Comparison of ENCODE assay signal across 23 mouse cellular contexts in genomic region chr10:8686219-8686618, GRCm38 (mm10).
DNase-seq lines count a peak whose midpoint lies in the region; ATAC-seq and TF ChIP-seq lines count a peak whose summit lies in the region.
"Had no signal": no experiment of that assay in that cellular context is flagged by ENCODE, and none has a peak within 500 bp of the region (broad histone marks: within the 10 kb centered on the region; RNA-seq: fewer than 3 reads in every experiment).

No protein-coding gene starts in this region.

- H3K27me3 ChIP-seq in intestine, embryonic 14.5 days (replicated peaks; ENCODE audit: control insufficient read depth, insufficient read depth, low read length): no peaks in the 10 kb centered on the region
- no peaks in the 10 kb centered on the region for H3K27me3 ChIP-seq in intestine, embryonic 16.5 days (replicated peaks; ENCODE audit: control insufficient read depth, insufficient read depth, low read length)
- H3K27me3 ChIP-seq in liver, postnatal 0 days (ENCODE audit: insufficient read depth, low read length): no peaks in the 10 kb centered on the region
- no peaks in the 10 kb centered on the region for H3K27me3 ChIP-seq in liver, embryonic 12.5 days (replicated peaks)
- H3K27me3 ChIP-seq: embryonic facial prominence, embryonic 13.5 days; forebrain, embryonic 12.5 days; hindbrain, embryonic 12.5 days; limb, embryonic 15.5 days; midbrain, embryonic 12.5 days had no signal

- H3K9me3 ChIP-seq in intestine, embryonic 14.5 days (ENCODE audit: control insufficient read depth, low read length): no peaks in the 10 kb centered on the region
- H3K9me3 ChIP-seq in intestine, embryonic 16.5 days (ENCODE audit: control insufficient read depth, low read length): 0 out of 2 replicates have a peak, but pooled peaks cover 4% of the 10 kb centered on the region
- H3K9me3 ChIP-seq in liver, postnatal 0 days (ENCODE audit: low read length): no peaks in the 10 kb centered on the region; the same call in 1 of the 2 replicates
- H3K9me3 ChIP-seq in liver, embryonic 12.5 days (replicated peaks): 0 out of 2 replicates have a peak, but pooled peaks cover 4% of the 10 kb centered on the region
- H3K9me3 ChIP-seq in ES-E14 (ENCODE audit: control insufficient read depth, insufficient read depth, low read depth, low read length): no peaks in the 10 kb centered on the region
- H3K9me3 ChIP-seq: hindbrain, embryonic 12.5 days; limb, embryonic 15.5 days; midbrain, embryonic 12.5 days had no signal

- no peak overlapping the region for H3K4me3 ChIP-seq in intestine, embryonic 14.5 days (ENCODE audit: low read depth, low read length)
- no peak overlapping the region for H3K4me3 ChIP-seq in intestine, embryonic 16.5 days (ENCODE audit: low read length)
- H3K4me3 ChIP-seq in liver, postnatal 0 days (ENCODE audit: low read depth, low read length): no peak overlapping the region
- no peak overlapping the region for H3K4me3 ChIP-seq in liver, embryonic 12.5 days
- no peak overlapping the region for H3K4me3 ChIP-seq in ES-E14 (ENCODE audit: insufficient read depth in 1 of 2, low read depth in 1 of 2, low read length in 2 of 2, poor library complexity in 1 of 2, severe bottlenecking in 1 of 2)
- no peak overlapping the region for H3K4me3 ChIP-seq in lung, adult 2 months (replicated peaks; ENCODE audit: extremely low read depth, low read depth, low read length)
- H3K4me3 ChIP-seq: embryonic facial prominence, embryonic 13.5 days; erythroblast, embryonic 14.5 days; forebrain, embryonic 12.5 days; hindbrain, embryonic 12.5 days; limb, embryonic 15.5 days; midbrain, embryonic 12.5 days had no signal

- H3K4me1 ChIP-seq in intestine, embryonic 14.5 days (replicated peaks; ENCODE audit: control insufficient read depth, insufficient read depth, low read length): no peaks in the 10 kb centered on the region
- H3K4me1 ChIP-seq in intestine, embryonic 16.5 days (ENCODE audit: control insufficient read depth, insufficient read depth, low read length): no peaks in the 10 kb centered on the region
- no peaks in the 10 kb centered on the region for H3K4me1 ChIP-seq in liver, postnatal 0 days (ENCODE audit: insufficient read depth)
- no peaks in the 10 kb centered on the region for H3K4me1 ChIP-seq in liver, embryonic 12.5 days
- H3K4me1 ChIP-seq in ES-E14 (ENCODE audit: control insufficient read depth in 2 of 2, insufficient read depth in 2 of 2, low read length in 2 of 2, poor library complexity in 1 of 2): no peaks in the 10 kb centered on the region
- H3K4me1 ChIP-seq in lung, adult 2 months (ENCODE audit: control insufficient read depth, insufficient read depth, low read length): no peaks in the 10 kb centered on the region
- H3K4me1 ChIP-seq: embryonic facial prominence, embryonic 13.5 days; forebrain, embryonic 12.5 days; hindbrain, embryonic 12.5 days; limb, embryonic 15.5 days; midbrain, embryonic 12.5 days had no signal

- no peak for TF ChIP-seq EP300 in liver, postnatal 0 days (IDR thresholded peaks at IDR 0.05; ENCODE audit: low read depth)

- no peaks in the 10 kb centered on the region for H3K36me3 ChIP-seq in intestine, embryonic 14.5 days (ENCODE audit: control insufficient read depth, insufficient read depth, low read length)
- H3K36me3 ChIP-seq in intestine, embryonic 16.5 days (ENCODE audit: control insufficient read depth, insufficient read depth, low read length): no peaks in the 10 kb centered on the region
- H3K36me3 ChIP-seq in liver, postnatal 0 days (replicated peaks; ENCODE audit: insufficient read depth, low read length): no peaks in the 10 kb centered on the region
- H3K36me3 ChIP-seq in liver, embryonic 12.5 days: no peaks in the 10 kb centered on the region
- no peaks in the 10 kb centered on the region for H3K36me3 ChIP-seq in ES-E14 (ENCODE audit: control insufficient read depth, insufficient read depth, low read length, poor library complexity, severe bottlenecking)
- H3K36me3 ChIP-seq: embryonic facial prominence, embryonic 13.5 days; forebrain, embryonic 12.5 days; G1E; hindbrain, embryonic 12.5 days; limb, embryonic 15.5 days; midbrain, embryonic 12.5 days had no signal

- peak; percentile 23; the same call in 1 of the 2 replicates for TF ChIP-seq CTCF in liver, postnatal 0 days (IDR thresholded peaks at IDR 0.05; ENCODE audit: low read depth)
- no peak for TF ChIP-seq CTCF in lung, adult 2 months (IDR thresholded peaks at IDR 0.05; ENCODE audit: insufficient read depth, low read length)

- H3K27ac ChIP-seq in intestine, embryonic 14.5 days (ENCODE audit: low read depth): no peak overlapping the region
- H3K27ac ChIP-seq in intestine, embryonic 16.5 days (ENCODE audit: low read length): no peak overlapping the region
- H3K27ac ChIP-seq in liver, postnatal 0 days (ENCODE audit: low read depth): no peak overlapping the region
- no peak overlapping the region for H3K27ac ChIP-seq in liver, embryonic 12.5 days
- no peak overlapping the region for H3K27ac ChIP-seq in ES-E14 (ENCODE audit: insufficient read depth, low read depth, low read length, poor library complexity, severe bottlenecking)
- H3K27ac ChIP-seq: embryonic facial prominence, embryonic 13.5 days; forebrain, embryonic 12.5 days; hindbrain, embryonic 12.5 days; limb, embryonic 15.5 days; midbrain, embryonic 12.5 days had no signal

- no peak for ATAC-seq in intestine, embryonic 14.5 days (replicated peaks; ENCODE audit: low FRiP score, low TSS enrichment, low read depth)
- ATAC-seq in intestine, embryonic 16.5 days: no peak
- ATAC-seq in liver, postnatal 0 days: no peak
- no peak for ATAC-seq in liver, embryonic 12.5 days

- no peak overlapping the region for H3K9ac ChIP-seq in intestine, embryonic 14.5 days (ENCODE audit: low read length)
- H3K9ac ChIP-seq in intestine, embryonic 16.5 days (ENCODE audit: low read depth, low read length): no peak overlapping the region
- no peak overlapping the region for H3K9ac ChIP-seq in liver, postnatal 0 days (replicated peaks)
- no peak overlapping the region for H3K9ac ChIP-seq in liver, embryonic 12.5 days
- no peak overlapping the region for H3K9ac ChIP-seq in ES-E14 (ENCODE audit: insufficient read depth, low read depth, low read length, poor library complexity, severe bottlenecking)
- H3K9ac ChIP-seq: embryonic facial prominence, embryonic 13.5 days; forebrain, embryonic 12.5 days; hindbrain, embryonic 12.5 days; limb, embryonic 15.5 days; midbrain, embryonic 12.5 days had no signal

- no peak overlapping the region for H3K4me2 ChIP-seq in intestine, embryonic 14.5 days (ENCODE audit: low read length)
- no peak overlapping the region for H3K4me2 ChIP-seq in intestine, embryonic 16.5 days (ENCODE audit: low read depth, low read length)
- H3K4me2 ChIP-seq in liver, postnatal 0 days (ENCODE audit: low read depth, low read length): no peak overlapping the region
- no peak overlapping the region for H3K4me2 ChIP-seq in liver, embryonic 12.5 days
- H3K4me2 ChIP-seq: embryonic facial prominence, embryonic 13.5 days; forebrain, embryonic 12.5 days; hindbrain, embryonic 12.5 days; limb, embryonic 15.5 days; midbrain, embryonic 12.5 days had no signal

- 81% methylated on average over 1 of the region's 1 CpGs for WGBS in intestine, embryonic 14.5 days
- WGBS in intestine, embryonic 16.5 days: 87% methylated on average over 1 of the region's 1 CpGs
- WGBS in liver, postnatal 0 days (ENCODE audit: insufficient replicate concordance): 72% methylated on average over 1 of the region's 1 CpGs
- WGBS in liver, embryonic 12.5 days (ENCODE audit: insufficient replicate concordance): 77% methylated on average over 1 of the region's 1 CpGs
- 94% methylated on average over 1 of the region's 1 CpGs for WGBS in lung, adult 2 months

- in situ Hi-C loops in ES-E14 (cut with MboI; ENCODE audit: low sequenced_read_pairs in 2 of 2, unreplicated experiment in 2 of 2): no loop called here

- no peak for TF ChIP-seq POLR2A in lung, adult 2 months (IDR thresholded peaks at IDR 0.05; ENCODE audit: borderline replicate concordance, extremely low read depth, low read depth, low read length)

- peak; percentile 27 for DNase-seq in intestine, embryonic 14.5 days (ENCODE audit: low spot score)
- DNase-seq in liver, postnatal 0 days: no peak
- peak; percentile 8 for DNase-seq in ES-E14 (ENCODE audit: low read depth, low spot score)
- peak; percentile 35 for DNase-seq in ZHBTc4 (ENCODE audit: low read depth, low spot score)
- DNase-seq in lung, adult 2 months: no peak
- DNase-seq: adrenal gland, postnatal 10 days; cerebellum, adult 2 months; cerebellum, postnatal 25 days; embryo, embryonic 11 days; kidney, adult 9 months; kidney, postnatal 25 days; lung, adult 18-20 months; lung, postnatal 14 days; thymus, postnatal 36 days had no signal

TF ChIP-seq in ES-E14, 5 proteins besides CTCF, POLR2A, EP300 and RAD21:
- TF ChIP-seq ZC3H11A (IDR thresholded peaks at IDR 0.05; ENCODE audit: borderline replicate concordance, low read depth, low read length): 0 out of 2 replicates have a peak, but pooled peaks have one; percentile 43
- TF ChIP-seq ZNF384 (IDR thresholded peaks at IDR 0.05; ENCODE audit: low read depth, low read length): no peak

Comparison
In these comparisons a context has a peak if more than half of its experiments do, and no peak if none do; other contexts are left out.
1. DNase-seq: peak in intestine, embryonic 14.5 days (single experiment), ES-E14 (single experiment) and ZHBTc4 (single experiment); none in liver, postnatal 0 days (single experiment) and lung, adult 2 months (single experiment).